Mouse (Mus musculus) MEL-GATA-1-ER (cell line): ENCODE measurements at regions not wholly inside any gene's neighbourhood (a gene's known extent, or its start where the extent isn't known, plus 50 kb on each side); places are given as distances from the start of the nearest gene placed in this dataset.

ENCODE experiments used
- DNase-seq: peaks from one replicate; pipeline ENCODE4 v3.0.0-alpha.2; 2012; ENCODE audit warnings: low read depth; ENCODE audit errors: extremely low read depth

- no peak for DNase-seq
Observed at GRCm38 (mm10) chr10:117542351-117542750, 86.9 kb upstream of the Cpm start.

GRCm38 (mm10) chr10:117541487-117541886 lies 87.8 kb upstream of the Cpm start:
- DNase-seq: no peak

GRCm38 (mm10) chr10:117540747-117541398 lies 88.4 kb upstream of the Cpm start:
- DNase-seq: no peak

- DNase-seq: no peak
Observed at GRCm38 (mm10) chr10:117540112-117540594, 89.1 kb upstream of the Cpm start.

GRCm38 (mm10) chr10:117539532-117539931 lies 89.8 kb upstream of the Cpm start:
- no peak for DNase-seq

- no peak for DNase-seq
Observed at GRCm38 (mm10) chr10:117538725-117539124, 90.6 kb upstream of the Cpm start.

- DNase-seq: no peak
Observed at GRCm38 (mm10) chr10:117536769-117537599, 92.3 kb upstream of the Cpm start.

GRCm38 (mm10) chr10:117535843-117536242 lies 93.5 kb upstream of the Cpm start:
- DNase-seq: no peak

GRCm38 (mm10) chr10:117534992-117535719 lies 94.1 kb upstream of the Cpm start:
- DNase-seq: no peak

GRCm38 (mm10) chr10:117534478-117534877 lies 94.8 kb upstream of the Cpm start:
- no peak for DNase-seq

GRCm38 (mm10) chr10:117533541-117534386 lies 95.5 kb upstream of the Cpm start:
- no peak for DNase-seq

GRCm38 (mm10) chr10:117532750-117533540 lies 96.4 kb upstream of the Cpm start:
- DNase-seq: no peak

GRCm38 (mm10) chr10:117531798-117532747 lies 97.2 kb upstream of the Cpm start:
- DNase-seq: no peak

GRCm38 (mm10) chr10:117530859-117531602 lies 98.3 kb upstream of the Cpm start:
- DNase-seq: no peak

- no peak for DNase-seq
Observed at GRCm38 (mm10) chr10:117530007-117530858, 99.1 kb upstream of the Cpm start.

GRCm38 (mm10) chr10:117529269-117530006 lies 99.9 kb upstream of the Cpm start:
- no peak for DNase-seq
